Mouse (Mus musculus) bone marrow, adult 2 months (tissue): ENCODE measurements around the gene Gm5114.

ENCODE experiments used
- CTCF ChIP-seq: fragments of 200-500 bp; IDR thresholded peaks from 2 replicates; pipeline ENCODE4 v1.5.1; 2011; ENCODE audit warnings: low read length, control low read depth; ENCODE audit not compliant: control insufficient read depth, insufficient read depth
- POLR2A ChIP-seq: fragments of 200-500 bp; IDR thresholded peaks from 2 replicates; pipeline ENCODE4 v1.6.1; 2011; ENCODE audit warnings: low read depth, mild to moderate bottlenecking, control low read depth, low read length, borderline replicate concordance; ENCODE audit not compliant: control insufficient read depth

- TF ChIP-seq CTCF (no peak), POLR2A (no peak)
Observed at GRCm38 (mm10) chr7:39448626-39449242, 35.8 kb upstream of the Gm5114 start.
